Mouse (Mus musculus): ENCODE results near the gene Vmn1r173.

GRCm38 (mm10) chr7:23658016-23658415 lies 42.5 kb upstream of the Vmn1r173 start, which contains the start of gene Vmn1r172:
- TF ChIP-seq POLR2AphosphoS2 (IDR thresholded peaks at IDR 0.05; ENCODE audit: low read length) (no peak), JUND (IDR thresholded peaks at IDR 0.05; ENCODE audit: low read depth, low read length) (no peak), CTCF (IDR thresholded peaks at IDR 0.05 in 2 of 3, conservative IDR thresholded peaks at IDR 0.05 in 1 of 3; ENCODE audit: control insufficient read depth in 1 of 3, insufficient read depth in 1 of 3, low read depth in 2 of 3, low read length in 3 of 3, poor library complexity in 1 of 3, severe bottlenecking in 1 of 3) (no peak), POLR2A (IDR thresholded peaks at IDR 0.05; ENCODE audit: control insufficient read depth in 1 of 2, insufficient read depth in 1 of 2, low read depth in 1 of 2, low read length in 2 of 2, poor library complexity in 1 of 2) (no peak), MYC (IDR thresholded peaks at IDR 0.05; ENCODE audit: low read depth, low read length) (no peak), ZNF384 (IDR thresholded peaks at IDR 0.05; ENCODE audit: low read depth, low read length) (no peak), MAFK (IDR thresholded peaks at IDR 0.05; ENCODE audit: borderline replicate concordance, low read depth, low read length) (no peak), SMC3 (IDR thresholded peaks at IDR 0.05; ENCODE audit: low read depth, low read length) (no peak), MYB (IDR thresholded peaks at IDR 0.05; ENCODE audit: low read depth, low read length) (no peak), BHLHE40 (IDR thresholded peaks at IDR 0.05; ENCODE audit: borderline replicate concordance, low read depth, low read length) (no peak), MEF2A (IDR thresholded peaks at IDR 0.05; ENCODE audit: extremely low read depth, insufficient replicate concordance, low read depth, low read length, poor library complexity, severe bottlenecking) (no peak)
